Mouse (Mus musculus) bone marrow, adult 2 months (tissue): ENCODE measurements around the gene Plcb1. TPM values are rescaled to one million over a fixed set of nuclear protein-coding genes. Genes with fewer than 3 reads are reported as not detected.

ENCODE experiments used
- H3K27ac ChIP-seq: fragments of 200-500 bp; 2 replicates; pipeline ENCODE4 v1.5.1; 2012; ENCODE audit warnings: low read depth, mild to moderate bottlenecking, control low read depth, inconsistent platforms, low read length; ENCODE audit not compliant: control insufficient read depth, poor library complexity, insufficient read depth
- H3K4me1 ChIP-seq: fragments of 200-500 bp; 2 replicates; pipeline ENCODE4 v1.6.1; 2011; ENCODE audit warnings: low read length; ENCODE audit not compliant: control insufficient read depth, insufficient read depth
- H3K4me3 ChIP-seq: fragments of 200-500 bp; replicated peaks from 2 replicates; pipeline ENCODE3; 2011; ENCODE audit warnings: mild to moderate bottlenecking, low read depth, low read length, control low read depth; ENCODE audit not compliant: control insufficient read depth
- CTCF ChIP-seq: fragments of 200-500 bp; IDR thresholded peaks from 2 replicates; pipeline ENCODE4 v1.5.1; 2011; ENCODE audit warnings: low read length, control low read depth; ENCODE audit not compliant: control insufficient read depth, insufficient read depth
- POLR2A ChIP-seq: fragments of 200-500 bp; IDR thresholded peaks from 2 replicates; pipeline ENCODE4 v1.6.1; 2011; ENCODE audit warnings: low read depth, mild to moderate bottlenecking, control low read depth, low read length, borderline replicate concordance; ENCODE audit not compliant: control insufficient read depth
- WGBS: fragments of 180-500 bp; shearing (Covaris S2); methylation state at CpG from one replicate; pipeline ENCODE4 v1.1.7; 2018; 5-methylcytosine and 5-hydroxymethylcytosine counted together
- polyA plus RNA-seq: library from polyadenylated mRNA; stranded (reverse); fragments of >200 nt; gene quantifications from 2 replicates; pipeline ENCODE4 v1.2.4, GENCODE M21; 2011; ENCODE audit warnings: low replicate concordance; ENCODE audit not compliant: missing spikeins, insufficient read depth, insufficient read length

Gene Plcb1
- polyA plus RNA-seq, 1 experiment = 5.6 TPM

DNA sequence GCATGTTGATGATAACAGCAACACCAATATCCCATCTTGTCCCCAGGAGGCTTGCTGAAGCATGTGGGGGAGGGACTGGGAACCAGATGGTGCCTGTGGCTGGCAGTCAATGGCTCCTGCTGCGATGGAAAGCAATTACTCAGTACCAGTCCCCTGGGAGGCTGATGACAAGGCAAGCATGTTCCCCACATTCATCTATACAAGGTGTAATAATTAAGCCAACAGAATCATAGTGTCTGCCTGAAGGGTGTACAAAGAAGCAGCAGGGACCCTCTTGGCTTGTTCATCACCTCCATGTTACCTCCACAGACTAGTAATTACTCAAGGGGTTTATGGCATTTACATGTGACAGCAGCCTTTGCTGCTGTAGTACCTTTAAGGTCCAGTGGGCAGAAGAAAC lies 125.0 kb downstream of the Plcb1 start:
- 69% methylated on average over 1 of the region's 1 CpGs for WGBS
- no peak overlapping the region for H3K27ac ChIP-seq
- no peak for TF ChIP-seq CTCF
- TF ChIP-seq POLR2A = no peak
- H3K4me1 ChIP-seq = no peaks in the 10 kb centered on the region
- H3K4me3 ChIP-seq = no peak overlapping the region

DNA sequence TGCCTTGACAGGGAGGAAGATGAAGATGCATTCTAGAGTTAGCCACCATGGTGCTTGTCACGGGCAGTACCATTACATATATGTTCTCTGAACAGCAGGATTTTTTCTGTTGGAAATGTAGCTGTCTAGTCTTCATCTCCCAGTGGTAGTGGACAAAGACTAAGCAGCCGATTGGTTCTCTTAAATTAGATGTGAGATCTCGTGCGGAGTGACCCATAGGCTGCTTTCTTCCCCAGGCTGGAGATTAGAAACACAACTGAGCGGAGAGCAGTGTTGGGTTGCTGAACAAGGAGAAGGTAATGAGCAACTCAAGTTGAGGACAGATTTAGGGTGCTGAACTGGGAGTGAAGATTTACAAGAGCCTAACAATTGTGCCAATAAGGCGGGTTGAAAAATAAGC lies 125.5 kb downstream of the Plcb1 start:
- Histone ChIP-seq H3K4me3 (no peak overlapping the region), H3K27ac (no peak overlapping the region), H3K4me1 (no peaks in the 10 kb centered on the region)
- 83% methylated on average over 6 of the region's 6 CpGs for WGBS
- TF ChIP-seq CTCF (no peak), POLR2A (no peak)

DNA sequence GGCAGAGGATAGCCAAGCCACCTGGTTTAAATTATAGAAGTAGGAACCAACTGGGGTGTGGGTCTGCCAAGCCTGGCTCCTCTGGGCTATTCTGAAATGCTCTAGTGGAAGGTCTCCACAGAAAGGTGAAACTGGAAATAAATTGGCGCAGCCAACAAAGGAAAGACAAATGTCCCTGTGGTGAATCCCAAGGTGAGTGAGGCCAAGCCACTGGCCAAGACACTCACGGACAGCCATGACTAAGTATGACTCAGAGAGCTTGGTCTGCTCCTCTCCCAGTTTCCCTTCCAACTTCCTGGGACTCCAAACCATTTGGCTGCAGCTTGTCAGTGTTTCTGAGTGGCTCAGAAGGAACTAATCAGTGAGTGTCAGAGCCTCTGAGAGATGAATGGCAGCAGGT lies 126.7 kb downstream of the Plcb1 start:
- TF ChIP-seq CTCF (no peak), POLR2A (no peak)
- H3K4me1 ChIP-seq = no peaks in the 10 kb centered on the region
- H3K4me3 ChIP-seq = no peak overlapping the region
- 82% methylated on average over 2 of the region's 2 CpGs for WGBS
- H3K27ac ChIP-seq = no peak overlapping the region

DNA sequence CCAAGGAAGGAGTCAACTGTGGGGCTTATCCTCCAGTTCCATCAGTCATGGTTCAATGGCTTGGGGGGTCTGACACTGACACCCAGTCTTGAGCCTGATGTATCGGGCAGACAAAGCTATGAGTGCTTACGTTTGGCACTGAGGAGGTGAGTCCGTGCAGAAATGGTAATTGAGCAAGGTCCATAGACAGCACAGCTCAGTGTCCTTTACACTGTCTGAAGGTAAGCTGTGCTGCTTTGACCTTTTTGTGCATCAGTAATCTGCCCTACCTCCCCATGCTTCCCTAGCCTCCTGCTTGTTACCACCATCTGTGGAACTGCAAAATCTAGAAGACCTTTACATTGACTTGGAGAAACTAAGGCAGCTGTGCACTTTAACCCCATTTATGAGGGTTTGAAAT lies 127.7 kb downstream of the Plcb1 start:
- Histone ChIP-seq H3K4me1 (no peaks in the 10 kb centered on the region), H3K27ac (no peak overlapping the region), H3K4me3 (no peak overlapping the region)
- WGBS = 90% methylated on average over 3 of the region's 3 CpGs
- TF ChIP-seq POLR2A (no peak), CTCF (no peak)

DNA sequence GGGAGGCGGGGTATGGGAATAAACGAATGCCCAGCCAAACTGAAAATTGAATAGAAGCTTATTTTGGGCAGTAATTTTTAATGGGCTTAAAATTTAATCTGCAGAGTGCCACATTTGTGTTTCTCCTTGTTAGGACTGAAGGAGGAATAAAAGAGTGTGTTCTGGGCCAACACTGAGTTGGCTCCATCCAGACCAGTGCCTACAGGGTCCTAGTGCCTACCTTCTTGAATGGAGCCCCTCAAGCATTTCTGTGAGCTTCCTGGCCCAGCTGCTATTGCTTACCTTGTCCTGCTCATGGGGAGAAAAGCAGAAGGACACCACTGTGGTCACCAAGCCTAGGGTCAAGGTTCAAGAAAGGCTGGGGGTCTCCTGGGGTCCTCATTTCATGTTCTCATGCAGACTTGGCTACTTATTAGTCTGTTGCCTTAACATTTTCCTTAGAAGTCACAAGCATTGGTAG lies 128.3 kb downstream of the Plcb1 start:
- TF ChIP-seq CTCF = no peak
- no peak for TF ChIP-seq POLR2A
- Histone ChIP-seq H3K4me1 (no peaks in the 10 kb centered on the region), H3K4me3 (no peak overlapping the region), H3K27ac (no peak overlapping the region)
- WGBS = 83% methylated on average over 2 of the region's 2 CpGs

DNA sequence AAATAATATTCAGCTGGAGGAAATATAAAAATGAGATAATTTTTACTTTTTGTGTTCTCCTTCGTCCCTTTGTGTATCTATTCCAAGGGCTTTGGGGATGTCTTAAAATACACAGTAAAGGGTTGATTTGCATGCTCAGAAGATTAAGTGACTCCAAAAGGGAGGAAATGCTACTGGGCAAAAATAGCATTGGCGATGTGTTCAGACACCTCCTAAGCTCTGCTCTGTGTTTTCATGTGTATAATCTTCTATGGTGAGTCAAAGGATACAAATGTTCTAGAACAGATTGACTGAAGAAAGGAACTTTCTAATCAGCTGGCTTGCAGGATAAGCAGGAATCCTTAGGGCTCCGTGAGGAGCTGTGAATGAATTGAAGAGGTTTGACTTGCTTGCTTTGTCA lies 129.2 kb downstream of the Plcb1 start:
- Histone ChIP-seq H3K4me1 (no peaks in the 10 kb centered on the region), H3K4me3 (no peak overlapping the region), H3K27ac (no peak overlapping the region)
- WGBS = 78% methylated on average over 3 of the region's 3 CpGs
- TF ChIP-seq CTCF (no peak), POLR2A (no peak)

DNA sequence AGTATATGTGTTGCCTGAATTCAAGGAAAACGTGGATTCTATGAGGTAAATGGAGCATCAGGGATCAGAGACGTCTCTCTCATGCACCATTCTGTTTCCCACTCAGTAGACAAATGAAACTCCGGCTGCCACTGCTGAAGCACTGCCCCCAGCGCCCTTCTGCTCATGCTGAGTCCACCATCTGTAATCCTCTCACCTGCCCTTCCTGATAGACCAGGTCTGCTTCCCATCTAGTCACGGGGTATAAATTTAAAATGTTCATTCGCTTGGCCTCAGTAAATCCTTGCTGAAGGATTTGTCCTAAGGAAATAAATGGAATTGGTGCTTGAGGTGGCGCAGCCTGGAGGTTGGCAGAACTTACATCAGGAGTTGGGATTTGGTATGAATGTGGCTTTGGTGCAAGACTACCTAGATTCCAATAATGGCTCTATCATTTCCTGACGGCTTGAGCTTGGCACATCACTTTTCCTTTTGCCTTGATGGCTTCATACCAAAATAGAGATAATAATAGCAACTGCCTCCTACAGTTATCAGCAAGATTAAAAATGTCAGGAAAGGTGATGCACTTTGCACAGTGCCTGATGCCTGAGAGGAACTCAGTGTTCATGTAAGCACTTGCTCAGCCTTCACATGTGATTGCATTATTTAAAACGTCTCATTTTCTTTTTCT lies 134.9 kb downstream of the Plcb1 start:
- no peaks in the 10 kb centered on the region for H3K4me1 ChIP-seq

DNA sequence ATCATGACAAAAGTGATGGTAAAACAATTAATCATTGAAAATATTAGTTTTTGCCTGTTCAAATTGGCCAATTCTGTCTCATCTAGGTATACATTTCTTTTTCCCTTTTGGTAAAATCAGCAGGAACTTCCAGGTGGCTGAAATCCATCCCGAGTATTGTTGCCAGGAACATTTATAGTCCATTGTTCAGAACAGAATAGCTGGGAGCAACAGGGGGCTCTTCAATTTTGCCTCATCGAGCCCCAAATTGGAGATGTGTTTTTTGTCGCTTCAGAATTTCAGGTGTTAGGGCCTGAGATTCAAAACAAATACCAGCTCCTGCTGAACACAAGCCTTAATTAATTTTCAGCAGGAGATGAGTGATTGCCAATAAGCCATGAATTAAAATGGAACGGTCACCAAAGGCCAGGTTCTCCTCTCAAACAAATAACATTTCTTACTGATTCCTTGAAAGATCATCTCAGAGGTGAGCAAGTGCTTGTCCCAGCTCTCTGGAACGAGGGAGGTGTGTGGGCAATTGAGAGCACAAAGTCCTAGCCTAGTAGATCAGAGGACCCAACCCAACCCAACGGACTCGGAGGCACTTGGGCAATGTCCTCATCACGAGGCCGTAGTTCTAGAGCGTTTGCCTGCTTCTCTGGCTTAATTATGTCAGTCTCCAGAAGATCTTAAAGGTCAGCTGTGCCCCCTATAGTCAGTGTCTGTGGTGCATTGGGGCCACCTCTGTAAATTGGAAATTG lies 136.9 kb downstream of the Plcb1 start:
- Histone ChIP-seq H3K27ac (no peak overlapping the region), H3K4me3 (no peak overlapping the region), H3K4me1 (no peaks in the 10 kb centered on the region)
- TF ChIP-seq CTCF = no peak
- no peak for TF ChIP-seq POLR2A
- WGBS = 75% methylated on average over 10 of the region's 10 CpGs

More for the DNA sequence above, 134.9 kb downstream of the Plcb1 start:
- 77% methylated on average over 9 of the region's 9 CpGs for WGBS
- no peak for TF ChIP-seq POLR2A
- no peak for TF ChIP-seq CTCF
- Histone ChIP-seq H3K27ac (no peak overlapping the region), H3K4me3 (no peak overlapping the region)

DNA sequence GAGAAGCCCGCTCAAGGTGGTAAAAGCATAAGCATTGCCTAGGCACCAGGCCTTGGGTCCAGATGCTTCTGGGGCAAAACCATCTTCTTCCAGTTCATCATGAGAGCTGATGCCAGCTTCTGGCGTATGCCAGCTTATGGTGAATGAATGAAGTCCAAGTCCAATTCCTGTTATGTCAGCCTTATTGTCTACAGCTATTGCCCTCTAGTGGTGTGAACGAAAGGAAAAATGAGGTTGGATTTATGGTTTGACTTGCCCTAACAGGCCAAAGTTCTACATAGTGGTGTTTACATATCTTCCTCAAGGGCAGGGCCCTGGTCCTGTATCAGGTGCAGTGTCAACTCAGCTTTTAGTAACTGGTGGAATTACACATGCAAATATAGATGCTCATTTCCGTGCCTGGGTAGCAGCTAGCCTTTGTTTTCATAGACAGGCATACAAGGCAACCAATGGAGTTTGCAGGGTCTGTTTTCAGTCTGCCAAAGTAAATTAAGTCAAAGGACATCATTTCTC lies 138.3 kb downstream of the Plcb1 start:
- Histone ChIP-seq H3K4me1 (no peaks in the 10 kb centered on the region), H3K4me3 (no peak overlapping the region), H3K27ac (no peak overlapping the region)
- 85% methylated on average over 4 of the region's 4 CpGs for WGBS
- TF ChIP-seq CTCF = no peak
- TF ChIP-seq POLR2A = no peak
